Mouse (Mus musculus): ENCODE data around the gene Myh13. TPM values are rescaled to one million over a fixed set of nuclear protein-coding genes. Genes with fewer than 3 reads are reported as not detected.

The Myh13 gene
- total RNA-seq (2023): not detected

DNA sequence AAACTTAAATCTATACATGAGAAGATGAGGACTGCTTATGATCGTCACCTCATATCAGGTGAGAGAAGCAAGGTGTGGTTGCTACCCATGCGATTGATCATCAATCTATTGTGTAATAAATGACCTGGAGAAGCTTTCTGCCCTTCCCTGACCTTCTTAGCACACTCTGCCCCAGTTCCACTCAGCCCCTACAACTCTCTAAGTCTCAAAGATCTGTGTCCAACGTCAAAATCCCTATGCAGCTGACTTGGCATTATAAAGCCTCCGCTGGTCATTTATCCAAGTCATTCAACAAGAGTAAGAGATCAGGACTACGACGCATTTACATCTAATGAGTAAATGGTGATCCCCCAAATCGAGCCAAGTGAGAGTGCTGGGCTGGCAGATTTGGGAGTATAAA lies at the start of gene Myh13:
Myh13 (plus strand) TSS at position 301 of the 400 bp plus-strand sequence.

GRCm38 (mm10) chr11:67276601-67277174 lies 44.8 kb upstream of the Myh13 start, which contains the start of gene Myh8:
TSS of gene Myh8 (plus strand) at chr11:67277124.

Other genes with a start within 250 kb of the Myh13 start
- not detected for gene Myh3, start 243.4 kb upstream of the Myh13 start, total RNA-seq (2023)
- gene Myh2, start 150.6 kb upstream of the Myh13 start, total RNA-seq (2023): not detected
- not detected for gene Myh1, start 121.6 kb upstream of the Myh13 start, total RNA-seq (2023)
- gene Myh4, start 83.6 kb upstream of the Myh13 start, total RNA-seq (2023): not detected
- not detected for gene Myh8, start 44.5 kb upstream of the Myh13 start, total RNA-seq (2023)
- 0.97 TPM for gene Gas7, start 133.8 kb downstream of the Myh13 start, total RNA-seq (2023)

All from CD4-positive naive resting alpha-beta T cell, adult 76 days (primary cell).